Mouse (Mus musculus): ENCODE results near the gene Gm7298. TPM values are rescaled to one million over a fixed set of nuclear protein-coding genes. Genes with fewer than 3 reads are reported as not detected.
"Not testable (repeated sequence)": the region's sequence is repeated elsewhere in the genome, so short reads cannot be mapped to it uniquely, and the experiment has no call there.

Gene Gm7298
- total RNA-seq (2022): not detected

DNA sequence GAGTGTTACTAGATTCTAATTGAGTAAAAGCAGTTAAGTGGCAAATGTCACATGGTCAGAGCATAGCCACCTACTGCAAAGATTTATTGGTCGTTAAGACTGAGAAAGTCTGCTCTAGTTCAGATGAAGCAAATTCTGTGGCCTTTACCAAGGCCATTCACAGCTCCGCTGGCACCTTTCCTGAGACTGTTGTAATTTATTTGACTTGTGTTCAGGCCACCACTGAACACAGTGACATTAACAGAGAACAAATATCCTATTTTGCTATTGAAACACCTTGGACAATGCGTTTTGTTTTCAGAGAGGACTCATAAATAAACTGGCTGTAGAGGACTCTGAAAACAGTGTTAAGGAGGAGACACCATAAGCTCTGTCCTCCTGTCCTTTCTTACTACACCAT is at the start of gene Gm7298:
TSS of gene Gm7298 (plus strand) at position 301 of the 400 bp plus-strand sequence.
- DNase-seq (ENCODE audit: low spot score in 2 of 2): no peak

DNA sequence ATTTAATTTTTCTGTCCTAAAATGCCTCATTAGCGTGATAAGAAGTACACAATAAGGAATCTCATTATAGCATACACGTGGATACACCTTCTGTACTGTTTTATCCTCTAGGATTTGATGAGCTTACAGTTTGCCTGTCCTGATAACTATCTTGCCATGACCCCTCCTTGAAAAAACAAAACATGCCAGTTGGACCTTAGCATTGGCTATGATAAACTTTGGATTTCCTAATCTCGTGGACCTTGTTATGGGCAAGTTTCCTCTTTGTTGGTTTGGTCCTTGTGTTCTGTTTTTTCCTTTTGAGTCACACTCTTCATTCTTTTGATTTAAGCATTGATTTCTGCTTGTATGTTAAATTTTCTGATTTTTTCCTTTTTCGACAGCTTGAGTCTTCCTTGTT is 95.3 kb downstream of the Gm7298 start:
- DNase-seq (ENCODE audit: low spot score in 2 of 2): no peak

DNA sequence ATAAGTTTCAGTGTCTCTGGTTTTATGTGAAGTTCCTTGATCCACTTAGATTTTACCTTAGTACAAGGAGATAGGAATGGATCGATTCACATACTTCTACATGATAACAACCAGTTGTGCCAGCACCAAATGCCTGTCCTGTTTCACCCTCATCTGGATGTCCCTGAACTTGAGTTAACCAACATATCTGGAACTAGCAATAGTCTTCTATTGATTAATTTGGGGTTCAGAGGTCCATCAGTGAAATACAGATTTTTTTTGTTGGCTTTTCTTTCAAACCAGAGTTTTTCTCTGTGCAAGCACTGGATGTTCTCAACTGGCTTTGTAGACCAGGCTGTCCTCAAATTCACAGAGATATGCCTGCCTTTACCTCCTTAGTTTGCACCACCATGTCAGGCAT is 103.6 kb downstream of the Gm7298 start:
- no peak for DNase-seq (ENCODE audit: low spot score in 2 of 2)

DNA sequence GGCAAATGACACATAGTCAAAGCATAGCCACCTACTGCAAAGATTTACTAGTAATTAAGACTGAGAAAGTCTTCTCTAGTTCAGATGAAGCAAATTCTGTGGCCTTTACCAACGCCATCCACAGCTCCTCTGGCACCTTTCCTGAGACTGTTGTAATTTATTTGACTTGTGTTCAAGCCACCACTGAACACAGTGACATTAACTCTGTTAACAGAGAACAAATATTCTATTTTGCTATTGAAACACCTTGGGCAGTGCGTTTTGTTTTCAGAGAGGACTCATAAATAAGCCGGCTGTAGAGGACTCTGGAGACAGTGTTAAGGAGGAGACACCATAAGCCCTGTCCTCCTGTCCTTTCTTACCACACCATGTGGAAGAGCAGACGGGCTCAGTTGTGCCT is 105.5 kb downstream of the Gm7298 start, which contains the start of gene Mug1:
TSS of gene Mug1 (plus strand) at position 271 of the 400 bp plus-strand sequence.
- not testable (repeated sequence) for DNase-seq (ENCODE audit: low spot score in 2 of 2)

Other genes starting within 250 kb of the Gm7298 start
- gene A2m, start 97.6 kb upstream of the Gm7298 start, total RNA-seq (2022): 10 to 100 TPM in 1 of 4 experiments, 1 to 10 TPM in 3; 3.6 to 12.4 (median 5.7) TPM
- not detected for gene Mug1, start 105.6 kb downstream of the Gm7298 start, total RNA-seq (2022)